Mouse (Mus musculus): ENCODE data around the gene Frat2. TPM values are rescaled to one million over a fixed set of nuclear protein-coding genes. Genes with fewer than 3 reads are reported as not detected.

Gene Frat2
- polyA plus RNA-seq, 1 experiment from 2014 or later, result 5.9 TPM

- Histone ChIP-seq H3K9me3 (replicated peaks) (no peaks in the 10 kb centered on the region), H3K4me2 (no peak overlapping the region), H3K4me1 (peaks cover 24% of the 10 kb centered on the region), H3K9ac (no peak overlapping the region), H3K27ac (no peak overlapping the region), H3K4me3 (replicated peaks) (no peak overlapping the region), H3K27me3 (no peaks in the 10 kb centered on the region), H3K36me3 (no peaks in the 10 kb centered on the region)
- no peak for ATAC-seq (replicated peaks; ENCODE audit: low FRiP score)
- WGBS, result 88% methylated on average over 10 of the region's 10 CpGs
Measured at GRCm38 (mm10) chr19:41812525-41812924, 35.4 kb downstream of the Frat2 start.

- Histone ChIP-seq H3K4me3 (replicated peaks) (no peak overlapping the region), H3K27ac (peak overlapping the region; percentile 46), H3K9ac (no peak overlapping the region), H3K9me3 (replicated peaks) (peaks cover 7% of the 10 kb centered on the region), H3K4me1 (peaks cover 14% of the 10 kb centered on the region), H3K27me3 (no peaks in the 10 kb centered on the region), H3K36me3 (no peaks in the 10 kb centered on the region), H3K4me2 (no peak overlapping the region)
- ATAC-seq (replicated peaks; ENCODE audit: low FRiP score), result peak; percentile 31; the same call in 1 of the 2 replicates
- 46% methylated on average over 5 of the region's 5 CpGs for WGBS
Measured at GRCm38 (mm10) chr19:41810074-41810473, 37.9 kb downstream of the Frat2 start.

DNA sequence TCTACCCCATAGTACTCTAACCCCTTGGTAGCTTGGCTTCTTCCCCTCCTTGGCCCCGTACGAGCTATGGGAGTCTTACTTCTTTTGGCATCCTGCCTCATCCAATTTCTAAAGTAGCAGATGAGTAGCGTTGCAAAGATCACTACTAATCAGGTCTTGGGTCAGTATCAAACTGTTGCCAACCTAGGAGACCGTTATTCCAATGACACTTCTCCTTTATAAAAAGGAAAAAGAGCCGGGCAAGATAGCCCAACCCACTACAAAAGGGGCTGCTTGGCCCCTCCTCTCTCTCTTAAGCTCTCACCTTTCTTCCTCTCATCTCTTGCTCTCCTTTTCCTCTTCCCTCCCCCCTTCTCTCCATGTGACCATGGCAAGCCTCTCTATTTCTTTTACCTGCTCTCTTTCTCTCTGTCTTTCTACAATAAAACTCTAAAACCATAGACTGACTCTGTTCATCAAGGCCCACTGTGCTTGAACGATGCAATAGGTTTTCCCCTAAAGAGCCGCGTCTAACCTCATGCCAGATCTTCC, 39.8 kb downstream of the Frat2 start:
- peaks cover 14% of the 10 kb centered on the region for H3K4me1 ChIP-seq
- H3K27ac ChIP-seq, result no peak overlapping the region
- no peak overlapping the region for H3K4me2 ChIP-seq
- no peak overlapping the region for H3K9ac ChIP-seq
- ATAC-seq (replicated peaks; ENCODE audit: low FRiP score), result no peak
- peaks cover 7% of the 10 kb centered on the region for H3K9me3 ChIP-seq (replicated peaks)
- 86% methylated on average over 8 of the region's 8 CpGs for WGBS
- no peaks in the 10 kb centered on the region for H3K36me3 ChIP-seq
- no peak overlapping the region for H3K4me3 ChIP-seq (replicated peaks)
- no peaks in the 10 kb centered on the region for H3K27me3 ChIP-seq

DNA sequence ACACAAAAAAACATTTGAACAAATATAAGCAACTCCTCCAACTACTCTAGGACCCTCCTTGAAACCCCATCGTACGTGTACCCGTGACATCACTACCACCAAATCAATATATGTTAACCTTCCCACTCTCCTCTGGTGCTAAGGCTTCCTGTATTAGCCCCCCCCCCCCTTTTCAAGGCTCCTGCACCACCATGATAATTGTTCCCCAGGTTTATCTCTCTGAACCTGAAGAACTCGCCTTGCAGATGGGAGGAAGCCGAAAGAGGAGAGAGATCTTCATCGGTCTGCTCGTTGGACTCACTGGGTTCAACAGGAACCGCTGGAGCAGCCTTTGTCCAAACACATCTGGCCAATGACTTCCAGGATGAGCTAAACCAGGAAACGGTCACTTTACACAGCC, 40.4 kb downstream of the Frat2 start:
- ATAC-seq (replicated peaks; ENCODE audit: low FRiP score), result no peak
- no peak overlapping the region for H3K4me2 ChIP-seq
- peaks cover 15% of the 10 kb centered on the region for H3K4me1 ChIP-seq
- H3K9me3 ChIP-seq (replicated peaks), result peaks cover 7% of the 10 kb centered on the region
- no peaks in the 10 kb centered on the region for H3K27me3 ChIP-seq
- H3K9ac ChIP-seq, result no peak overlapping the region
- no peak overlapping the region for H3K4me3 ChIP-seq (replicated peaks)
- no peak overlapping the region for H3K27ac ChIP-seq
- 87% methylated on average over 9 of the region's 9 CpGs for whole genome bisulfite sequencing
- no peaks in the 10 kb centered on the region for H3K36me3 ChIP-seq

DNA sequence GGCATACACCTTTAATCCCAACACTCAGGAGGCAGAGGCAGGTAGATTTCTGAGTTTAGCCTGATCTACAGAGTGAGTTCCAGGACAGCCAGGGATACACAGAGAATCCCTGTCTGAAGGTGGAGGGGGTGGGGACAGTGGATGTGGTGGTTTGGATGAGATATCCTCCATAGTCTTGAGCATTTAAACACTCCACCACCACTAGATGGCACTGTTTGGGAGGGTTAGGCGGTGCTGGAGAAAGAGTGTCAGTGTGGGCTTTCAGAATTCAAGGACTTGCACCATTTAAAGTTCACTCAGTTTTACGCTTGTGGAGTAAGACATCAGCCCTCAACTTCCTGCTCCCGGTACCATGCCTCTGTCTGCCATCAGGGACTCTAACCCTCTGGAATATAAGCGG, 42.1 kb downstream of the Frat2 start:
- no peak overlapping the region for H3K4me3 ChIP-seq (replicated peaks)
- H3K9ac ChIP-seq, result no peak overlapping the region
- H3K9me3 ChIP-seq (replicated peaks), result peaks cover 7% of the 10 kb centered on the region
- H3K4me1 ChIP-seq, result peaks cover 20% of the 10 kb centered on the region
- no peak overlapping the region for H3K27ac ChIP-seq
- no peak for ATAC-seq (replicated peaks; ENCODE audit: low FRiP score)
- no peaks in the 10 kb centered on the region for H3K36me3 ChIP-seq
- 89% methylated on average over 4 of the region's 4 CpGs for WGBS
- H3K27me3 ChIP-seq, result no peaks in the 10 kb centered on the region
- H3K4me2 ChIP-seq, result no peak overlapping the region

DNA sequence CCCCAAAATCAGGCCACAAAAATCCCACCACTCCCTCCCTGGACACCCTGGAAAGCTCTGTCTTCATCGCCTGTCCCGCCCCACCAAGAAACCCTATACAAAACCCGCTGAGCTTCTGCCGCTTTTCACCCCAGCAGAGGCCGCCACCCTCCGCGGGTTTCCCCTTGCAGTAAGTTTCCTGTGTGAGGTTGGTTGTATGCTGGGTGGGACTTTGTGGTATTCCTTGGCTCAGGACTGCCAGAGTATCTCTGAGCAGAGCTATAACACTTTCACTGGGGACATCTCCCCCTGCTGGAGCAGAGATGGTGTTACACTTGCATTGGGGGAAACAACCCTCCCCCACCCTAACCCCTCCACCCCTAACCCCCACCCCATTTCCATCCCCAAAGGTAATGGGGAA, 44.6 kb downstream of the Frat2 start:
- WGBS, result 42% methylated on average over 7 of the region's 7 CpGs
- Histone ChIP-seq H3K4me2 (no peak overlapping the region), H3K9me3 (replicated peaks) (peaks cover 7% of the 10 kb centered on the region), H3K27me3 (no peaks in the 10 kb centered on the region), H3K9ac (no peak overlapping the region), H3K36me3 (no peaks in the 10 kb centered on the region), H3K27ac (no peak overlapping the region), H3K4me1 (peaks cover 19% of the 10 kb centered on the region), H3K4me3 (replicated peaks) (no peak overlapping the region)
- no peak for ATAC-seq (replicated peaks; ENCODE audit: low FRiP score)

- Histone ChIP-seq H3K4me1 (peaks cover 22% of the 10 kb centered on the region), H3K36me3 (no peaks in the 10 kb centered on the region), H3K4me2 (peak within 1 kb of the TSS; percentile 76), H3K9ac (peak within 1 kb of the TSS; percentile 87), H3K4me3 (replicated peaks) (peak within 1 kb of the TSS; percentile 88), H3K27me3 (no peaks in the 10 kb centered on the region), H3K9me3 (replicated peaks) (peaks cover 7% of the 10 kb centered on the region), H3K27ac (peak within 1 kb of the TSS; percentile 83)
- peak; percentile 100 for ATAC-seq (replicated peaks; ENCODE audit: low FRiP score)
- WGBS, result under 1% methylated on average over 48 of the region's 48 CpGs
Measured at GRCm38 (mm10) chr19:41801742-41802369, 46.1 kb downstream of the Frat2 start, which contains the start of gene Arhgap19. Arhgap19 (minus strand) TSS chr19:41802047.

GRCm38 (mm10) chr19:41800986-41801741, 46.8 kb downstream of the Frat2 start:
- Histone ChIP-seq H3K36me3 (no peaks in the 10 kb centered on the region), H3K4me2 (peak overlapping the region; percentile 76), H3K4me1 (peaks cover 29% of the 10 kb centered on the region), H3K9ac (peak overlapping the region; percentile 87), H3K9me3 (replicated peaks) (peaks cover 6% of the 10 kb centered on the region), H3K27me3 (no peaks in the 10 kb centered on the region), H3K4me3 (replicated peaks) (peak overlapping the region; percentile 88), H3K27ac (peak overlapping the region; percentile 83)
- ATAC-seq (replicated peaks; ENCODE audit: low FRiP score), result no peak
- 3% methylated on average over 26 of the region's 26 CpGs for WGBS

DNA sequence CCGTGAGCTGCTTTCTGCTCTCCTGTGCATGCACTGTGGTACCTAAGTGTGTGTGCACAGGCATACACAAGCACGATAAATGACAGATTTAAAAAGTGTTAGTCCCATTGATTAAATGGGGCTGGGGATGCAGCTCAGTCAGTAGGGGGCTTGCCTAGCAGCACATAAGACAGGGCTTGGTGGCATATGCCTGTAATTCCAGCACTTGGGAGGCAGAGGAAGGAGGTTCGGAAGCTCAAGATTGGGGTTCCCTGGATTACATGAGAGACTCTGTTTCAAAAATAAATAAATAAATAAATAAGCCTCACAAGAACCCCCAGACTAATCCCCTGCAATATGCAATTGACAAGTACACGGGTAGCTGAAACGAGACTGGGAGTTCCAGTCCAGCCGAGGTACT, 47.5 kb downstream of the Frat2 start:
- ATAC-seq (replicated peaks; ENCODE audit: low FRiP score), result no peak
- Histone ChIP-seq H3K4me2 (peak overlapping the region; percentile 76), H3K4me3 (replicated peaks) (peak overlapping the region; percentile 88), H3K9me3 (replicated peaks) (no peaks in the 10 kb centered on the region), H3K27me3 (no peaks in the 10 kb centered on the region), H3K27ac (no peak overlapping the region), H3K36me3 (no peaks in the 10 kb centered on the region), H3K9ac (peak overlapping the region; percentile 87; the same call in 1 of the 2 replicates), H3K4me1 (peaks cover 35% of the 10 kb centered on the region)
- 52% methylated on average over 6 of the region's 6 CpGs for WGBS

DNA sequence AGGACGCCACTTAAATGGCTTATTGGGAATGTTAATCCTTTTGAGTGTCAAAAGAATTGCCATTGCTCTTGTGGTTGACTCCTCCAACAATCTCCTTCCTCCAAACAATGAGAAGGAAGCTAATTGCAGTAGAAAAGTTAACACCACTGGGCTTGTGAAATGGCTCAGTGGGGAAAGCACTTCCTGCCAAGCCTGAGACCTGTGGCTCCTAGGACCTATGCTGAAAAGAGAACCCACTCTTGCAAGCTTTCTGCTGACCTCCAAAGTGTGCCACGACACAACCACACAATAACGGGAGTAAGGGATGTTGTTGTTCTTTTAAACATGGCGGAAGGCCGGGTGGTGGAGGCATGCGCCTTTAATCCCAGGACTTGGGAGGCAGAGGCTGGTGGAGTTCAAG, 50.4 kb downstream of the Frat2 start:
- Histone ChIP-seq H3K27ac (no peak overlapping the region), H3K4me3 (replicated peaks) (no peak overlapping the region), H3K36me3 (no peaks in the 10 kb centered on the region), H3K4me2 (no peak overlapping the region), H3K27me3 (no peaks in the 10 kb centered on the region), H3K9ac (no peak overlapping the region), H3K9me3 (replicated peaks) (no peaks in the 10 kb centered on the region), H3K4me1 (peaks cover 36% of the 10 kb centered on the region)
- no peak for ATAC-seq (replicated peaks; ENCODE audit: low FRiP score)
- 92% methylated on average over 6 of the region's 6 CpGs for WGBS

DNA sequence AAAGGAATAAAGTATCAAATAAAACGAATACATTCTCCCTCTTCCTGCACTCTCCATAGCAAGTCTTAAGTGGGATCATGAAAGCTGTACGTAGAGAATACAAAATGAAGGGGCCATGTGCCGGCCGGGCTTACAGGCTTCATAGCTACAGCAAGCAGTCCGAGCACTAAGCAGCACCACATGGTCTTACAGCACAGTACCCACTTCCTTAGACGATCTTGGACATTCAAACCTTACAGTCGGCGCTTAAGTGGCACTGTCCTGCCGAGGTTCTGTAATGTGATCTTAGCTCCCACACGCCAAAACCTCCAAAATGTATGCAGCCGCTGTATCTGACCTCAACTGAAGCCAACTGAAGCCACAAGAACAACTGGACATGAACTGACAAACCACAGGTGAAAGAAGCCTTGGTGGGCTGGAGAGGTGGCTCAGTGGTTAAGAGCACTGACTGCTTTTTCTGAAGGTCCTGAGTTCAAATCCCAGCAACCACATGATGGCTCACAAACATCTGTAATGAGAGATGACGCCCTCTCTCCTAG, 51.1 kb downstream of the Frat2 start:
- H3K4me2 ChIP-seq, result no peak overlapping the region
- H3K27me3 ChIP-seq, result no peaks in the 10 kb centered on the region
- H3K4me1 ChIP-seq, result peaks cover 33% of the 10 kb centered on the region
- H3K9ac ChIP-seq, result no peak overlapping the region
- no peak for ATAC-seq (replicated peaks; ENCODE audit: low FRiP score)
- no peak overlapping the region for H3K4me3 ChIP-seq (replicated peaks)
- H3K36me3 ChIP-seq, result no peaks in the 10 kb centered on the region
- no peaks in the 10 kb centered on the region for H3K9me3 ChIP-seq (replicated peaks)
- peak overlapping the region; percentile 59 for H3K27ac ChIP-seq
- WGBS, result 57% methylated on average over 12 of the region's 12 CpGs

GRCm38 (mm10) chr19:41796148-41796760, 51.7 kb downstream of the Frat2 start:
- WGBS, result 45% methylated on average over 3 of the region's 3 CpGs
- Histone ChIP-seq H3K9ac (no peak overlapping the region), H3K4me2 (no peak overlapping the region), H3K4me1 (peaks cover 33% of the 10 kb centered on the region), H3K27me3 (no peaks in the 10 kb centered on the region), H3K4me3 (replicated peaks) (no peak overlapping the region), H3K9me3 (replicated peaks) (no peaks in the 10 kb centered on the region), H3K36me3 (peaks cover 4% of the 10 kb centered on the region; the same call in 1 of the 2 replicates), H3K27ac (peak overlapping the region; percentile 59)
- ATAC-seq (replicated peaks; ENCODE audit: low FRiP score), result no peak

All from kidney, embryonic 15.5 days (tissue).